8 mouse cellular contexts compared by ENCODE assay signal in the genomic region with DNA sequence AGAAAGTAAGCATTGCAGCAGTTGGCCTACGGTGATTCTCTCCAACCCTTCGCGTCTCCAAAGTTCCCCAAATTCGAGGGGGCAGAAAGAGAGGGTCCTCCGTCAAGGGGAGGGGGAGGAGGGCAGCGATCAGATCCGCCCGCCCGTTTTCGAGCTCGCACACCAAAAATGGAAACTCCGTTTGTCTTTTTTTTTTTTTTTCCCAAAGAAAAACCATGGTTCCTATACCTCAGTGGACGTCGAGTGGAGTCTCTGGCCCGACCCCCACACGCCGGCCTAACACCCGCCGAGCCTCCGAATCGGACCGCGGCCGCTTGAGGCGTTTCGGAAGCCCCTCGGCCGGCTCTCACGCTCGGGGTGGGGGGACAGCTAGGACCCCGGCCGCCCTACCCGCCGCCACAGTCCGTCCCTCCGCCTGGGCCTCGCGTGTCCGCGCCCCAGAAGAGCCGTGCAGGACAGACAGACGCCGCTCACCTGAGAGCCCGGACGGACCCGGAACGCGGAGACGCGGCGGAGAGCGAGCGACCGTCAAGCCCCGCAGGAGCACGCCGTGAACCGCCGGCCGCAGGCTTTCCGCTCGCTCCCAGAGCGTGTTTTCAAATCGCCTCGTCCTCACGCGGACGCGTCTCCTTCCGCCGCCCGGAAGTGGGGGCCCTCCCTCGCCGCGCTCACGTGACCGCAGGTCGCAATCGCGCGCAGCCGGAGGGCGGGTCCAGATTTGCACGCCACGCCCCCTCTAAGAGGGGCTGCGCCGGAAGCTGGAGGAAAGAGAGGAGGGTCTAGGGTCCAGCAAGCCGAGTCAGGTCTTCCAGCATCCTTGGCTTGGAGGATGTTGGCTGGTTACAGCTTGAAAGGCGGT. TPM values are rescaled to one million over a fixed set of nuclear protein-coding genes. Genes with fewer than 3 reads are reported as not detected.
DNase-seq lines count a peak whose midpoint lies in the region; ATAC-seq lines count a peak whose summit lies in the region.

A gene (minus strand): TSS at position 668 of the 859 bp plus-strand sequence.

- H3K4me1 ChIP-seq in hindbrain, embryonic 12.5 days: peaks cover 19% of the 10 kb centered on the region

- peak within 1 kb of the TSS; percentile 80 for H3K4me3 ChIP-seq in hindbrain, embryonic 12.5 days

- no peaks in the 10 kb centered on the region for H3K9me3 ChIP-seq in hindbrain, embryonic 12.5 days (replicated peaks)

- DNase-seq in NIH3T3 (ENCODE audit: low read depth): peak; percentile 94
- DNase-seq in cerebellum, postnatal 10 days: peak; percentile 96 to 97
- peak; percentile 75 to 87 for DNase-seq in frontal cortex, postnatal 10 days (ENCODE audit: low spot score in 2 of 2)
- DNase-seq in layer of hippocampus, postnatal 14 days (ENCODE audit: low spot score in 2 of 2): peak; percentile 82 to 86
- peak; percentile 92 for DNase-seq in lung, postnatal 14 days
- DNase-seq in retina, adult 2 months (ENCODE audit: low read depth, low spot score): peak; percentile 72
- peak; percentile 95 for DNase-seq in thymus, postnatal 36 days

- ATAC-seq in hindbrain, embryonic 12.5 days (ENCODE audit: low FRiP score): peak; percentile 98

- H3K9ac ChIP-seq in hindbrain, embryonic 12.5 days: peak within 1 kb of the TSS; percentile 85

- WGBS in hindbrain, embryonic 12.5 days: 1% methylated on average over 84 of the region's 89 CpGs

- peaks cover 8% of the 10 kb centered on the region for H3K36me3 ChIP-seq in hindbrain, embryonic 12.5 days

- H3K4me2 ChIP-seq in hindbrain, embryonic 12.5 days (replicated peaks): peak within 1 kb of the TSS; percentile 81

- peak within 1 kb of the TSS; percentile 76 for H3K27ac ChIP-seq in hindbrain, embryonic 12.5 days

- H3K27me3 ChIP-seq in hindbrain, embryonic 12.5 days: no peaks in the 10 kb centered on the region

RNA-seq across cellular contexts. Expression of the gene that starts here (rescaled TPM):
- polyA plus RNA-seq in hindbrain, embryonic 12.5 days (2016; fragmentation: Nextera tagmentation; extraction: Ambion mirVana): 52.2 and 53.9 TPM in 2 replicates
- total RNA-seq in layer of hippocampus, postnatal 14 days (2021): 10 to 100 TPM; 22.5 to 26.6 TPM

Comparison
In these comparisons a context has a peak if more than half of its experiments do, and no peak if none do; other contexts are left out.
1. Peak in every context shown above with its lines: DNase-seq, ATAC-seq, H3K4me3 ChIP-seq and H3K27ac ChIP-seq.